Mouse (Mus musculus) MEL (cell line): ENCODE results near the gene Tcf12. TPM values are rescaled to one million over a fixed set of nuclear protein-coding genes. Genes with fewer than 3 reads are reported as not detected.
A peak's percentile ranks its signal among the peaks of the same experiment; 100 is the strongest.

ENCODE experiments used
- DNase-seq: peaks from one replicate; pipeline ENCODE4 v3.0.0; 2011; ENCODE audit warnings: low read depth, low spot score
- H3K27ac ChIP-seq: 2 replicates; pipeline ENCODE4 v1.5.1; 2012; ENCODE audit warnings: low read depth, mild to moderate bottlenecking, control low read depth, low read length, moderate library complexity; ENCODE audit not compliant: control insufficient read depth
- H3K27me3 ChIP-seq, 2 experiments: fragments of 150-350 bp in 1 of 2; sonication (generic) in 1 of 2; 2 replicates each; pipeline ENCODE4 v1.6.1; 2012; ENCODE audit warnings: low read length in 2 of 2, mild to moderate bottlenecking in 2 of 2, improper control_type of control experiment in 1 of 2, moderate library complexity in 1 of 2; ENCODE audit not compliant: insufficient read depth in 2 of 2, control insufficient read depth in 1 of 2
- H3K36me3 ChIP-seq, 2 experiments: 2 replicates each; pipeline ENCODE4 v1.6.1; 2012 to 2014; ENCODE audit warnings: low read length in 2 of 2, improper control_type of control experiment in 1 of 2, inconsistent platforms in 1 of 2, mild to moderate bottlenecking in 1 of 2; ENCODE audit not compliant: insufficient read depth in 2 of 2, control insufficient read depth in 1 of 2
- H3K4me1 ChIP-seq, 2 experiments: fragments of 150-350 bp in 1 of 2; sonication (generic) in 1 of 2; 2 replicates each; pipeline ENCODE4 v1.6.1; 2012; ENCODE audit warnings: low read length in 2 of 2, improper control_type of control experiment in 1 of 2, mild to moderate bottlenecking in 1 of 2; ENCODE audit not compliant: insufficient read depth in 2 of 2, control insufficient read depth in 1 of 2
- H3K4me3 ChIP-seq, 2 experiments: fragments of 150-350 bp in 1 of 2; sonication (generic) in 1 of 2; 2 replicates each; pipeline ENCODE4 v1.5.1; 2012; ENCODE audit warnings: low read depth in 2 of 2, low read length in 2 of 2, mild to moderate bottlenecking in 2 of 2, moderate library complexity in 2 of 2, control low read depth in 1 of 2, improper control_type of control experiment in 1 of 2; ENCODE audit not compliant: control insufficient read depth in 1 of 2, insufficient read depth in 1 of 2
- H3K79me2 ChIP-seq: 2 replicates; pipeline ENCODE4 v1.6.1; 2012; ENCODE audit warnings: mild to moderate bottlenecking, low read length, moderate library complexity; ENCODE audit not compliant: control insufficient read depth, poor library complexity, insufficient read depth
- H3K9ac ChIP-seq: 2 replicates; pipeline ENCODE4 v1.6.1; 2012; ENCODE audit warnings: low read depth, mild to moderate bottlenecking, control low read depth, low read length, moderate library complexity; ENCODE audit not compliant: control insufficient read depth, poor library complexity, severe bottlenecking
- H3K9me3 ChIP-seq: fragments of 150-350 bp; sonication (generic); replicated peaks from 2 replicates; pipeline ENCODE4 v1.6.1; 2012; ENCODE audit warnings: mild to moderate bottlenecking, low read length, improper control_type of control experiment, moderate library complexity; ENCODE audit not compliant: insufficient read depth
- BHLHE40 ChIP-seq: IDR thresholded peaks from 2 replicates; pipeline ENCODE4 v1.6.1; 2012; ENCODE audit warnings: low read depth, mild to moderate bottlenecking, inconsistent platforms, low read length, improper control_type of control experiment, borderline replicate concordance
- CTCF ChIP-seq, 3 experiments: IDR thresholded peaks in 2 of 3; conservative IDR thresholded peaks in 1 of 3; 2 replicates each; pipeline ENCODE4 v1.5.1; 2011 to 2012; ENCODE audit warnings: low read length in 3 of 3, low read depth in 2 of 3, mild to moderate bottlenecking in 2 of 3, improper control_type of control experiment in 1 of 3, inconsistent platforms in 1 of 3, mixed read lengths in 1 of 3, moderate library complexity in 1 of 3; ENCODE audit not compliant: control insufficient read depth in 1 of 3, insufficient read depth in 1 of 3, poor library complexity in 1 of 3, severe bottlenecking in 1 of 3
- ELF1 ChIP-seq: IDR thresholded peaks from 2 replicates; pipeline ENCODE4 v1.6.1; 2014; ENCODE audit warnings: low read depth, mild to moderate bottlenecking, inconsistent platforms, low read length, improper control_type of control experiment, moderate library complexity
- EP300 ChIP-seq, 2 experiments: IDR thresholded peaks; 2 replicates each; pipeline ENCODE4 v1.6.1; 2011; ENCODE audit warnings: improper control_type of control experiment in 2 of 2, low read length in 2 of 2, low read depth in 1 of 2, mild to moderate bottlenecking in 1 of 2
- GABPA ChIP-seq: IDR thresholded peaks from 2 replicates; pipeline ENCODE4 v1.6.1; 2012; ENCODE audit warnings: low read depth, mild to moderate bottlenecking, inconsistent platforms, low read length, improper control_type of control experiment, moderate library complexity
- HCFC1 ChIP-seq: IDR thresholded peaks from 2 replicates; pipeline ENCODE4 v1.6.1; 2012; ENCODE audit warnings: low read depth, mild to moderate bottlenecking, inconsistent platforms, low read length, improper control_type of control experiment, moderate library complexity
- KAT2A ChIP-seq: conservative IDR thresholded peaks from 2 replicates; pipeline ENCODE4 v1.6.1; 2012; ENCODE audit warnings: low read depth, low read length, improper control_type of control experiment, inconsistent platforms
- MAZ ChIP-seq: IDR thresholded peaks from 2 replicates; pipeline ENCODE4 v1.6.1; 2012; ENCODE audit warnings: low read depth, mild to moderate bottlenecking, inconsistent platforms, low read length, improper control_type of control experiment
- MXI1 ChIP-seq: IDR thresholded peaks from 2 replicates; pipeline ENCODE4 v1.6.1; 2011; ENCODE audit warnings: mild to moderate bottlenecking, low read depth, low read length, improper control_type of control experiment
- MYB ChIP-seq: IDR thresholded peaks from 2 replicates; pipeline ENCODE4 v1.6.1; 2011; ENCODE audit warnings: mild to moderate bottlenecking, low read depth, low read length, improper control_type of control experiment
- MYC ChIP-seq: IDR thresholded peaks from 2 replicates; pipeline ENCODE4 v1.6.1; 2011; ENCODE audit warnings: low read depth, mild to moderate bottlenecking, low read length, improper control_type of control experiment, moderate library complexity
- NELFE ChIP-seq: IDR thresholded peaks from 2 replicates; pipeline ENCODE4 v1.6.1; 2011; ENCODE audit warnings: low read depth, low read length, improper control_type of control experiment
- RAD21 ChIP-seq: IDR thresholded peaks from 2 replicates; pipeline ENCODE4 v1.6.1; 2011; ENCODE audit warnings: mild to moderate bottlenecking, low read depth, low read length, improper control_type of control experiment
- RCOR1 ChIP-seq: IDR thresholded peaks from 2 replicates; pipeline ENCODE4 v1.6.1; 2012; ENCODE audit warnings: low read depth, mild to moderate bottlenecking, inconsistent platforms, low read length, improper control_type of control experiment
- SIN3A ChIP-seq: IDR thresholded peaks from 2 replicates; pipeline ENCODE4 v1.6.1; 2012; ENCODE audit warnings: low read length, improper control_type of control experiment, inconsistent platforms
- SMC3 ChIP-seq: IDR thresholded peaks from 2 replicates; pipeline ENCODE4 v1.6.1; 2011; ENCODE audit warnings: low read depth, low read length, improper control_type of control experiment
- TAL1 ChIP-seq: IDR thresholded peaks from 2 replicates; pipeline ENCODE4 v1.6.1; 2012; ENCODE audit warnings: mild to moderate bottlenecking, inconsistent platforms, low read length, moderate library complexity, mixed read lengths
- TCF12 ChIP-seq: IDR thresholded peaks from 2 replicates; pipeline ENCODE4 v1.6.1; 2014; ENCODE audit warnings: low read depth, mild to moderate bottlenecking, inconsistent platforms, low read length, improper control_type of control experiment, moderate library complexity
- USF2 ChIP-seq, 2 experiments: IDR thresholded peaks; 2 replicates each; pipeline ENCODE4 v1.6.1; 2011 to 2012; ENCODE audit warnings: improper control_type of control experiment in 2 of 2, low read length in 2 of 2, borderline replicate concordance in 1 of 2, inconsistent platforms in 1 of 2, low read depth in 1 of 2, mild to moderate bottlenecking in 1 of 2; ENCODE audit not compliant: insufficient read depth in 1 of 2
- ZC3H11A ChIP-seq: IDR thresholded peaks from 2 replicates; pipeline ENCODE4 v1.6.1; 2012; ENCODE audit warnings: low read depth, mild to moderate bottlenecking, inconsistent platforms, low read length, improper control_type of control experiment
- ZKSCAN1 ChIP-seq: IDR thresholded peaks from 2 replicates; pipeline ENCODE4 v1.6.1; 2012; ENCODE audit warnings: low read depth, mild to moderate bottlenecking, inconsistent platforms, low read length, improper control_type of control experiment, moderate library complexity
- ZMIZ1 ChIP-seq: IDR thresholded peaks from 2 replicates; pipeline ENCODE4 v1.6.1; 2012; ENCODE audit warnings: low read depth, mild to moderate bottlenecking, inconsistent platforms, low read length, improper control_type of control experiment, moderate library complexity
- polyA plus RNA-seq, 2 experiments: library from polyadenylated mRNA; stranded (reverse) in 1 of 2; unstranded in 1 of 2; fragments of >175 nt in 1 of 2; fragments of >200 nt in 1 of 2; gene quantifications; 2 replicates each; pipeline versions ENCODE4 v1.2.1 to v1.2.4; 2012; ENCODE audit warnings: low replicate concordance in 2 of 2, low read depth in 1 of 2; ENCODE audit not compliant: insufficient read length in 2 of 2, insufficient read depth in 1 of 2, missing spikeins in 1 of 2
- total RNA-seq: library from RNA; depleted of rRNA; stranded (reverse); fragments of 300-350 nt; gene quantifications from 2 replicates; pipeline ENCODE4 v1.2.3, GENCODE M21; 2012

Tcf12 gene
- total and polyA plus RNA-seq, 3 experiments, result 29.3 to 70.5 (median 39.6) TPM

GRCm38 (mm10) chr9:71960026-71960396 is 151.7 kb downstream of the Tcf12 start:
- no peaks in the 10 kb centered on the region for H3K27me3 ChIP-seq
- H3K27ac ChIP-seq, result no peak overlapping the region
- H3K36me3 ChIP-seq, result peaks cover 0 to 16% of the 10 kb centered on the region in 2 experiments; a peak in 2 of 4 replicates
- no peak overlapping the region for H3K9ac ChIP-seq
- no peaks in the 10 kb centered on the region for H3K9me3 ChIP-seq
- no peak overlapping the region for H3K4me3 ChIP-seq
- peaks cover 8 to 12% of the 10 kb centered on the region in 2 experiments for H3K4me1 ChIP-seq
- peak; percentile 30 for DNase-seq
- no peaks in the 10 kb centered on the region; the same call in 1 of the 2 replicates for H3K79me2 ChIP-seq
- no peak for TF ChIP-seq MAZ
- TF ChIP-seq RAD21, result peak; percentile 67
- TF ChIP-seq SMC3, result peak; percentile 56
- TF ChIP-seq CTCF (IDR thresholded peaks at IDR 0.05 in 2 of 3, conservative IDR thresholded peaks at IDR 0.05 in 1 of 3; ENCODE audit: control insufficient read depth in 1 of 3, insufficient read depth in 1 of 3, low read depth in 2 of 3, low read length in 3 of 3, poor library complexity in 1 of 3, severe bottlenecking in 1 of 3), result peak in 1 of 3 experiments; percentile 54; a peak in 2 of 6 replicates
- no peak for TF ChIP-seq BHLHE40
- no peak for TF ChIP-seq ZMIZ1
- TF ChIP-seq ZC3H11A, result peak; percentile 46; the same call in 1 of the 2 replicates
- TF ChIP-seq GABPA, result no peak

- Histone ChIP-seq H3K9me3 (no peaks in the 10 kb centered on the region), H3K36me3 (peaks cover 0 to 14% of the 10 kb centered on the region in 2 experiments; a peak in 2 of 4 replicates), H3K27me3 (no peaks in the 10 kb centered on the region), H3K79me2 (no peaks in the 10 kb centered on the region; the same call in 1 of the 2 replicates), H3K9ac (no peak overlapping the region), H3K4me1 (peaks cover 4 to 8% of the 10 kb centered on the region in 2 experiments)
- no peak for DNase-seq
- TF ChIP-seq ZC3H11A, result no peak
- TF ChIP-seq BHLHE40, result no peak
- TF ChIP-seq TAL1, result no peak
- TF ChIP-seq USF2 (IDR thresholded peaks at IDR 0.05; ENCODE audit: borderline replicate concordance in 1 of 2, insufficient read depth in 1 of 2, low read depth in 1 of 2, low read length in 2 of 2), result no peak
- TF ChIP-seq HCFC1, result no peak
- TF ChIP-seq MYB, result no peak
- TF ChIP-seq KAT2A, result no peak
- no peak for TF ChIP-seq ELF1
- TF ChIP-seq MYC, result no peak
- TF ChIP-seq MXI1, result no peak
- no peak for TF ChIP-seq RCOR1
- no peak for TF ChIP-seq NELFE
- TF ChIP-seq TCF12, result no peak
- no peak for TF ChIP-seq ZKSCAN1
- no peak for TF ChIP-seq SIN3A
- TF ChIP-seq EP300 (IDR thresholded peaks at IDR 0.05; ENCODE audit: low read depth in 1 of 2, low read length in 2 of 2), result no peak
- TF ChIP-seq RAD21, result no peak
- TF ChIP-seq, all 39 proteins: peak for 0
- Histone ChIP-seq H3K27ac (no peak overlapping the region), H3K4me3 (no peak overlapping the region)
Measured at GRCm38 (mm10) chr9:71959259-71960025, 152.2 kb downstream of the Tcf12 start.
